Mouse (Mus musculus) stomach, postnatal 0 days (tissue): ENCODE data around the gene C1ql1. TPM values are rescaled to one million over a fixed set of nuclear protein-coding genes. Genes with fewer than 3 reads are reported as not detected.

ENCODE experiments used
- ATAC-seq: fragments of 200-750 bp; cut with Nextera tagmentation; 2 replicates; pipeline ENCODE4 v1.8.0; 2017; ENCODE audit not compliant: low FRiP score, low TSS enrichment
- DNase-seq: peaks from one replicate; pipeline ENCODE4 v3.0.0-alpha.2; 2016; ENCODE audit warnings: low spot score
- H3K27ac ChIP-seq: fragments of 300-500 bp; sonication (generic); replicated peaks from 2 replicates; pipeline ENCODE4 v1.5.1; 2014; ENCODE audit warnings: mild to moderate bottlenecking, control low read depth
- H3K27me3 ChIP-seq: fragments of 300-500 bp; sonication (generic); 2 replicates; pipeline ENCODE4 v1.6.1; 2014; ENCODE audit warnings: low read length; ENCODE audit not compliant: control insufficient read depth, insufficient read depth
- H3K36me3 ChIP-seq: fragments of 300-500 bp; sonication (generic); 2 replicates; pipeline ENCODE4 v1.6.1; 2014; ENCODE audit warnings: low read length, mixed read lengths; ENCODE audit not compliant: control insufficient read depth, insufficient read depth
- H3K4me1 ChIP-seq: fragments of 300-500 bp; sonication (generic); replicated peaks from 2 replicates; pipeline ENCODE4 v1.6.1; 2014; ENCODE audit warnings: antibody characterized with exemption; ENCODE audit not compliant: control insufficient read depth, insufficient read depth
- H3K4me2 ChIP-seq: fragments of 300-500 bp; sonication (generic); replicated peaks from 2 replicates; pipeline ENCODE4 v1.6.1; 2014; ENCODE audit warnings: low read depth, mild to moderate bottlenecking, control low read depth, moderate library complexity
- H3K4me3 ChIP-seq: fragments of 300-500 bp; sonication (generic); 2 replicates; pipeline ENCODE4 v1.5.1; 2014; ENCODE audit warnings: low read depth, low read length, control low read depth
- H3K9ac ChIP-seq: fragments of 300-500 bp; sonication (generic); 2 replicates; pipeline ENCODE4 v1.6.1; 2014; ENCODE audit warnings: mild to moderate bottlenecking, low read length, control low read depth, mixed read lengths
- H3K9me3 ChIP-seq: fragments of 300-500 bp; sonication (generic); 2 replicates; pipeline ENCODE4 v1.6.1; 2016; ENCODE audit warnings: low read length; ENCODE audit not compliant: control insufficient read depth
- CTCF ChIP-seq: IDR thresholded peaks from 2 replicates; pipeline ENCODE4 v1.5.1; 2016; ENCODE audit warnings: antibody characterized with exemption, low read depth, mild to moderate bottlenecking, moderate library complexity
- EP300 ChIP-seq: optimal IDR thresholded peaks from 2 replicates; pipeline ENCODE3; 2016; ENCODE audit warnings: antibody characterized with exemption
- WGBS: fragments of 180-500 bp; shearing (Covaris S2); extraction: QIAGEN DNeasy Blood & Tissue Kit; methylation state at CpG from one replicate; pipeline ENCODE4 v1.1.7; 2014; 5-methylcytosine and 5-hydroxymethylcytosine counted together
- polyA plus RNA-seq: library from polyadenylated mRNA; unstranded; fragments of >200 nt; fragmentation: Nextera tagmentation; extraction: Ambion mirVana; gene quantifications from 2 replicates; pipeline ENCODE4 v1.2.1, GENCODE M21; 2015

Gene C1ql1
- polyA plus RNA-seq, 1 experiment from 2014 or later: 1.4 TPM

GRCm38 (mm10) chr11:102937529-102938182 lies 8.8 kb downstream of the C1ql1 start:
- Histone ChIP-seq H3K27me3 (no peaks in the 10 kb centered on the region), H3K4me1 (no peaks in the 10 kb centered on the region), H3K9me3 (no peaks in the 10 kb centered on the region), H3K27ac (no peak overlapping the region), H3K4me3 (no peak overlapping the region), H3K9ac (no peak overlapping the region), H3K4me2 (no peak overlapping the region), H3K36me3 (no peaks in the 10 kb centered on the region)
- WGBS: 75% methylated on average over 3 of the region's 3 CpGs
- TF ChIP-seq CTCF: no peak
- TF ChIP-seq EP300: no peak
- ATAC-seq (no peak; the same call in 1 of the 2 replicates), DNase-seq (no peak)

DNA sequence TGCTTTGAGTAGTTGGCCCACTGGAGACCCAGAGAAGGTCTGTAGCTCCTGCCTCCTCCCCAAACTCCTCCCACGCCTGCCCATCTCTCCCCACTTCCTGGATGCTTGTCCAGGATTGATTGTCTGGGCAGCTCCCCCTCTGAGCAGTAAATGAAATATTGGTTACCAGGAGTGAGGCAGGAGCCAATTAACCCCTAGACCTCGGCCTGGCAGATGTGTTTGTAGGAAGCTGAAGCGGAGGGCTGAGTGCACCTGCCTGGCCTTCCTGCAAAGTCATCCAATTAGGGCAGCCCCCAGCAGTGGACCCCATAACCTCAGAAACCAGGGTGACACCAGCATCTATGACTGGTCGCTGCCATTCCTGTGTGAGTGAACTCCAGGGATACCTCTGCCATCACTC lies 10.2 kb downstream of the C1ql1 start:
- ATAC-seq: no peak
- Histone ChIP-seq H3K4me1 (no peaks in the 10 kb centered on the region), H3K4me3 (no peak overlapping the region), H3K9me3 (no peaks in the 10 kb centered on the region), H3K27ac (no peak overlapping the region), H3K36me3 (no peaks in the 10 kb centered on the region), H3K27me3 (no peaks in the 10 kb centered on the region), H3K4me2 (no peak overlapping the region), H3K9ac (no peak overlapping the region)
- DNase-seq: no peak
- 43% methylated on average over 4 of the region's 4 CpGs for WGBS
- no peak for TF ChIP-seq CTCF
- no peak for TF ChIP-seq EP300

GRCm38 (mm10) chr11:102930672-102931071 lies 15.8 kb downstream of the C1ql1 start:
- ATAC-seq (no peak), DNase-seq (no peak)
- Histone ChIP-seq H3K27me3 (no peaks in the 10 kb centered on the region), H3K4me2 (no peak overlapping the region), H3K9me3 (no peaks in the 10 kb centered on the region), H3K27ac (no peak overlapping the region), H3K36me3 (no peaks in the 10 kb centered on the region), H3K9ac (no peak overlapping the region), H3K4me3 (no peak overlapping the region), H3K4me1 (no peaks in the 10 kb centered on the region)
- TF ChIP-seq CTCF (no peak), EP300 (no peak)
- WGBS: 90% methylated on average over 10 of the region's 10 CpGs

GRCm38 (mm10) chr11:102925351-102925717 lies 21.2 kb downstream of the C1ql1 start:
- Histone ChIP-seq H3K9ac (peak overlapping the region; percentile 56), H3K4me2 (peak overlapping the region; percentile 83), H3K27me3 (no peaks in the 10 kb centered on the region), H3K36me3 (no peaks in the 10 kb centered on the region; the same call in 1 of the 2 replicates), H3K4me1 (0 out of 2 replicates have a peak, but pooled peaks cover 2% of the 10 kb centered on the region), H3K4me3 (peak overlapping the region; percentile 68), H3K27ac (peak overlapping the region; percentile 80), H3K9me3 (no peaks in the 10 kb centered on the region)
- DNase-seq (no peak), ATAC-seq (peak; percentile 36; the same call in 1 of the 2 replicates)
- TF ChIP-seq CTCF (peak; percentile 60), EP300 (no peak)
- 1% methylated on average over 10 of the region's 10 CpGs for WGBS

GRCm38 (mm10) chr11:102924557-102925350 lies 21.7 kb downstream of the C1ql1 start, which contains the start of gene Kif18b:
Kif18b (minus strand) TSS chr11:102925124.
- ATAC-seq: peak; percentile 92
- Histone ChIP-seq H3K4me2 (peak within 1 kb of the TSS; percentile 83), H3K36me3 (no peaks in the 10 kb centered on the region; the same call in 1 of the 2 replicates), H3K9ac (peak within 1 kb of the TSS; percentile 56), H3K27me3 (no peaks in the 10 kb centered on the region), H3K4me3 (peak within 1 kb of the TSS; percentile 68), H3K27ac (peak within 1 kb of the TSS; percentile 80), H3K4me1 (0 out of 2 replicates have a peak, but pooled peaks cover 2% of the 10 kb centered on the region), H3K9me3 (no peaks in the 10 kb centered on the region)
- under 1% methylated on average over 62 of the region's 62 CpGs for WGBS
- DNase-seq: peak; percentile 94
- TF ChIP-seq CTCF (no peak), EP300 (no peak)
